Mouse (Mus musculus): ENCODE results near the gene Plcg2.
A peak's percentile ranks its signal among the peaks of the same experiment; 100 is the strongest.

- TF ChIP-seq CTCF (IDR thresholded peaks at IDR 0.05) (peak; percentile 89), EP300 (IDR thresholded peaks at IDR 0.05) (no peak)
These were observed 32.8 kb upstream of the Plcg2 start for GRCm38 (mm10) chr8:117465250-117465649.

Measured in lung, postnatal 0 days (tissue).